Mouse (Mus musculus): ENCODE results near the gene Vamp9.

The Vamp9 gene

DNA sequence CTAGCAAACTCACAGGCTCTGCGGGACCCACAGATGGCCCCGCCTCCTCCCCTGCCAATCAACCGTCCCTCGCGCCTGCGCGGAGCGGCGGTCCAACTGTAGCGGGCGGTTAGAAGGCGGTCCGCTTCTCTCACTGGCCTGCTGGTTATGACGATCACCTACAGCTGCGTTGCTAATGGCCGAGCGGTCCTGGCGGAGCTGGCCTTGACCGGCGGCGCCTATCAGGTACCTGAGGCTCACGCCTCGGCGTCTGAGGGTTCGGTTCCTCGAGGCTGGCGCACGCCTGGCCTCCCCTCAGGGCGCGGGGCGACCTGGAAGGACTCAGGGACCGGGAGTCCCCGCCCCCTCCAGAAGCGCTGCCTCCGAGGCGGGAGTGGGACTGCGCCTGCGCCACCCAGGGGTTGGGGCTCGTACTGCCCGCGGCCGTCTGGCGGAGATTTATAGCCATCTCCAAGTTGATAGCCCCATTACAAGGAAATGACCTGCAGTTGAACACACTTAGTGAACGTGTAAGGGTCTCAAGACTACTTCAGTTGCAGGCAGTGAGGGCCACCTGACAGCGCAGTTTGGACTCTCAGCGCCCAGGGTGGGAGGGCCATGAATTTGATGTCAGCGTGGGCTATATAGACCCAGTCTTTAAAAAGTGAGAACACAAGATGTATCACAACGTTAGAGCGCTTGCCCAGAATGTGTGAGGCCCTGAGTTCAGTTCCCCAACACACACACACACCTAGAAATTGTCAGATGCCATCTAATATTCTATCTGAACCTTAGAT, at the start of gene Vamp9:
Gene Vamp9, plus strand, starts transcription at position 74 of the 776 bp plus-strand sequence.
- in situ Hi-C loops (cut with MseI, MboI), result loop anchor here in 1 of 2 experiments (10.0 kb wide), 1 partner anchor 332 kb away; no protein-coding TSS in a partner anchor

DNA sequence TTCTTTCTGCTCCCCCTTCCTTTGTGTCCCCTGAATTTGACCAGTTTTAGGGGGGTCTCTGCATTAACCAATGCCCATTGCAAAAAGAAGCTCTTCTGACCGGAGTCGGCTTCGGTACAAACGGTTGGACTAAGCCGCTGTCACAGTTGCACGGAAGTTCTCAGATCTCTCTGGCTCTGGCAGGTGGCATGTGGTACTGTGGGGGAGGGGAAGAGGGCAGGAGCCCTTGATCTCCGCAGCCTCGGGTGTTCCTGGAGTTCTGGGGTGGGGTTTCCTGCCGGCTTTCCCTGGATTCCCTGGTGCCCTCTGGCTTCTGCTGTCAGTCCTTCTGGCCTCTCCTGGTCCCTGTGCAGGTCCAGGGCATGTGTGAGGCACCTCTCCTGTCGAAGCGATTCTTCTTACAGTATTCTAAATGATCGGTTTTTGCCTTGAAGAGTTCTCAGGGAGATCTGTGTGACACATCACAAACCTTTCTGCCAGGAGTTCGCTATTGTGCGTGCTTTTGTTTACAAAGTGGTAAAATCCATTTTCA, 48.9 kb upstream of the Vamp9 start:
- in situ Hi-C loops (cut with MseI, MboI), result no loop called here

DNA sequence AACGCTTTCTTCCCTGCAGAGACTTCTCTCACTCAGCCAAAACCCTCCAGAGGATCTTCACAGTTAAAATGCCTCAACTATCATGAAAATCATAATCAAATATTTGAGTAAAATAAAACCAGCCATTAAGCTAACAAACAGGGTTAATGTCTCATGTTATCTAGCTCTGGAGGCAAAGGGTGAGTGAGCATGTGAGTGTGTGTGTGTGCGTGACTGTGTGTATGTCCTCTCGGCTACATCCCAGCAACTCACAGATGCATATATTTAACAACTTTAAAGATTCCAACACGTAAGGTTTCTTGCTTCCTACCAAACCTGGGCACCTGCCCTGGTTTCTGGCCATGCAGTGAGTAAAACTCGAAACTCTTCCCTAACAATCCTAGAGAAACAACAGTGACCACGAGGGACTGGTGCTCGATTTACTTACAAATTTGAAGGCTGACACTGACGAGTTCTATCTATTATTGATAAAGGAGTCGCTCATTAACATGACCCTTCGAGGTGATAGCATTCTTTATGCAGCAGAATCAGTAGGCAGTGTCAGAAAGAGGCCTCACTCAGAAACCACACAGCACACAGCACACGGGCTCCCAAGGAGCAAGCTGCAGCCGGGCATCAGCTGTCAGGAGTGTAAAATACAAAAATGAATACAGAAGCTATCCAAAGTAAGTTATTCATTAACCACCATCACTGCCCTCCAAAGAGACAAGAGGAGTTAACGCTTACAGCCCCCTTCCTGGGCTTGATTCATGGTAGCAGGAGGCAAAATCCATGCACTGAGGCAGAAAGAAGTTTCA, 46.2 kb upstream of the Vamp9 start:
- in situ Hi-C loops (cut with MseI, MboI), result no loop called here

DNA sequence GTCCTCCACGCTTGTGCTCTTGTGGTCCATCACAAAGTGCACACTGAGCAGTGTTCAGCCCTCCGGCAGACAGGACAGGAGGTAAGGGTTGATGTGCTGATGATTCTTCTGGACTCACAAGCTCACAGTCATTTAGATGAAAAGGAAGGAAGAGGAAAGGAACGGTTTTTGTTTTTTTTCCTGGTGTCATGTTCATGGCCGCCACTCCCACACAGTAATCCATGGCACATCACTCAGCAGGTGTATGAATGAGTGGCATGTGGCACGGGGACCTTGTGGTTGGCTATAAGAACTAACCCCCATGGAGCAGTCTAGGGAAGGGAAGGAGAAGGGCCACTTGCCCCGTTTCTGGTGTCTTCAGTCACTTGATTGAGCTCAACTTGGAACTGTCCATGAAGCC, 44.2 kb upstream of the Vamp9 start:
- in situ Hi-C loops (cut with MseI, MboI), result no loop called here

DNA sequence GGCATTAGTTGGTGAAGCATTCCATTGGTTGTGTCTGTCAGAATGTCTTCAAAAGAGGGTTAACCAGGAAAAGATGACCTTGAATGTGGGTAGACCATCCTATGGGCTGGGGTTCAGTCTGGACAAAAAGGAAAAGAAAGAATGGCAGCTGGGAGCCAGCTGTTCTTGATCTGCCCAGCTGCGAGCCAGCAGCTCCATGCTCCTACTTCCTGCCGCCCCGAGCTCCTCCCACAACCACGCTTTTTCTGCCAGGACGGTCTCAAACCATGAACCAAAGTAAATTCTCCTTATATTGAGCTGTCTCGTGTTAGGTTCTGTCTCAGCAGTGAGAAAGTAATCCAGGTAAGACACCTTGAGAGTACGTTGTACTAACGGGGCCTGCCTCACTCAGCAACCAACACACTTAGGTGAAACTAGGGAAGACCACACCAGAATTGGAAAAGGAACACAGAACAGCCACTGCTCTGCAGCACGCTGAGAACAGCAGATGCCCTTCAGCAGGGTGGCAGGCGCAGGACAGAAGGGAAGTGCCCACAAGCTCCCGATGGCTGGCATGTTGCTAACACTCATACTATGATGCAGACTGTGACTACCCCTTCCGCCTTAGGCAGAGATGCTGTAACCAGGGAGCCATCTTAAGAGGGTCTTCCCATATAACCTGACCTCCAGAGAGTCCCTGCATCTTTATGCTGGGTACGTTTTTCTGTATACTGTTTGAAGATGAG, 42.2 kb upstream of the Vamp9 start:
- in situ Hi-C loops (cut with MseI, MboI), result no loop called here

DNA sequence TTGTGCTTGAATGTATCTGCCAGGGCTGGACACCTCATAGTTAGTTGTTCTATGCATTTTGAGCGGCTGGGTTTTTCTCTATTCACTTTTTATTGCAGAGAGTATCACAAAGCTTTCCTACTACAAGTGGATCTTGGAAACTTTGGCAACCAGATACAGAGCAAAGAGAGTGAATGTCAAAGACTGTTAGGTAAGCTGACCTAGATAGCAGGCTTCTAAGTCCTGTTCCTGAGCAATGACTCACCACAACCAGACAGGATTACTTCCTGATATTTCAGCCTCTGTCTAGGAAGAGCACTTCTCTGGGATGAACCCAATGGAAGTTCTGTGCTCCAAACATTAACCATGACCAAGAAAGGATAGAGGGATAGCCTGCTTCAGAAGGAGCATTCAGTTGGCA, 40.3 kb upstream of the Vamp9 start:
- in situ Hi-C loops (cut with MseI, MboI), result no loop called here

DNA sequence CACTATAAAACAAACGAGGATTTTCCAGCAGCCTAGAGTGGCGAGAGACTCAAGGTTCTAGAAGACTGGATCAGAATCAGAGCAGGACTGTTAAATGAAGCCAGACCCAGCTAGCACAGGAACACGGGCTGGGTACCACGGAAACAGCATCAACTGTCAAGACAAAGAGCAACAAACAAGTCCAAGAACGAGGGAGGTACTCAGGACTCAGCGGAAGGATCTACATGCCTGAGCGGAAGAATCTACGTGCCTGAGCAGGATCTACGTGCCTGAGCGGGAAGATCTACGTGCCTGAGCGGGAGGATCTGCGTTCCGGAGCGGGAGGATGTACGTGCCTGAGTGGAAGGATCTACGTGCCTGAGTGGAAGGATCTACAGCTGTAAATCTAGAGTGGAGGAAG, 37.8 kb upstream of the Vamp9 start:
- in situ Hi-C loops (cut with MseI, MboI), result no loop called here

DNA sequence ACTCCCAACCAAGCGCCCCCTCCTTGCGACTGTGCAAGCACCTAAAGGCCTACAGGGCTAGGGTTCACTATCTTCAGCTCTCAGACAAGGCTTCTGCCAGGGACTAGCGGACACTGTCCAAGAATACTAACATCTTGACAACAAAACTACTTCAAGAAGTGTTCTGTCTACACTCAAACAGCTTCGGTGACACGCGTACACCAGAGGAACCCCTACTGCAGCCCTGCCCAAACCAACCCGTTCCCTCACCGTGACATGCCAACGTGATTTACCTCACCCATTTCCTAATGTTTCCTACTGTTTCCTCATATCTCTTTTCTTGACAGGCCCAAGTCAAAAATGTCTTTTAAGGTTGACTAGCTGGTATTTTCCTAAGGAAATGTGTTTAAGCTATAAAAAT, 37.1 kb upstream of the Vamp9 start:
- in situ Hi-C loops (cut with MseI, MboI), result no loop called here

DNA sequence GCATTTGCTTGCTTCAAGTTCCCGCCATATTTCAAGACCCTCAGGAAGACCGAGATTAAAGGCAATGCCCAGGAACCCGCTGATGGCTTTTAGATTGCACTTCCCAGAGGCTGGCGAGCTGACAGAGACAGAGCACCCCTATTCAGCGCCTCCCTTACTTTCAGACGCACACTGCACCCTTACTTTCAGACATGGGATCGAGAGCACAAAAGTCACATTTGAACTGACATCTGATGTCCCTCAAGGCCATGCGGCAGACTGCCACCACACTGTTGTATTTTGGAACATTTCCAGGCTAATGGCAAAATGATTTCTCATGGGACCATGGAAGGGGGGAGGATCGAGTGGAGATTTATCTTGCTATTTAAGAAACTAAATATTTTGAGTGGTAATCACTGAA, 28.5 kb upstream of the Vamp9 start:
- in situ Hi-C loops (cut with MseI, MboI), result loop anchor here in 1 of 2 experiments (25.0 kb wide), 1 partner anchor 665 kb away; no protein-coding TSS in a partner anchor

DNA sequence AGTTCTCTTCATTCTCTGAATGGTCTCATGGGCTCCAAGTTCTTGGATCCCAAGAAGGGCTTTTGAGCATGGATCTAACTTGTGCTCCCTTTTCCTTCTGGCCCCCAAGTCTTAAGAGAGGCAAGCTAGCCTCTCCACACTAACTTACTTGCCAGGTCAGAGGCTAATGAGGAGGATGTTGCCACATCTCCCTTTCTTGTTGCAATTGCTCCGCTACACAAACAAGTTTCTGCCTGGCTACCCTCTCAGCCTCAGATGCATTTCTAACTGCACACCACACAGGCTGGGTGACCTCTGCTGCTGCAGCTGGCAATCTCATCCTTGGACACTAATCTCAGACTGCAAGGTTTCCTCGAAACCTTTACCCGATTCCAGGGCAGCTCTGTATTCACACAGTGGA, 23.6 kb upstream of the Vamp9 start:
- in situ Hi-C loops (cut with MseI, MboI), result loop anchor here in 1 of 2 experiments (25.0 kb wide), 1 partner anchor 670 kb away; no protein-coding TSS in a partner anchor

DNA sequence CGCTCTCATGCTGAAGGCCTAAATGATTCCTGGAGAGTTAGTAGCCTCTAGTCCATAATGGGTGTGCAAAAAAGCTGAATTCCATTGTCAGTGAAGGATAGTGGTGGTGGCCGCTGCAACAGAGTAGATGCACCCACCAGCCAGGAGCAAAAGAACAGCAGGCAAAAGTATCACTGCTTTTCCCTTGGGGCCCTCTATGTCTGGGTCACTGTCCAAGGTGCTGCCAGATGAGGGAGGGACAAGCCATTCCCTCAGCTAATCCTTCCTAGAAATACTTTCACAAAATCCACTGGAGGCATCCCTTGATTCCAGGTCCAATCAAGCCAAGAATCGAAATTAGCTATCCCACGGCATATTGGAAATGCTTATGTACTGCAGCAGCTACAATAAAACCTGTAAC, 22.0 kb upstream of the Vamp9 start:
- in situ Hi-C loops (cut with MseI, MboI), result loop anchor here in 1 of 2 experiments (25.0 kb wide), 1 partner anchor 672 kb away; no protein-coding TSS in a partner anchor

DNA sequence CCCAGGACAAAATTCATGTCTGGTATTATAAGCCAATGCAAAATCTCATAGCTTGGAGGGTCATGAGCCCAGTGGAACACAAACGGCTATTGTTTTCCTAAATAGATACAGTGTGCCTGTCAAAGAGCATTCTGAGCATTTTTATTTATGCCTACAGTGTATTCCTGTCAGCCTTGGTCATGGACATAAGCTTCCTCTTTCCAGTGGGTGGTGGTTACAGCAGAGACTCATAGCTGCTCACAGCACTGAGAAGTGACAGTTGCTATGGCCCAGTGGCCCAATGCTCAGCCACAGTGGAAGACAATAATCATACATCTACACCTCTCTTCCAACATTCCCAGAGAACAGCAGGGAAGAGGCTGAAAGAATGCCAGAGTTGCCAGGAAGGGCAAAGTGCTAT, 18.9 kb upstream of the Vamp9 start:
- in situ Hi-C loops (cut with MseI, MboI), result loop anchor here in 1 of 2 experiments (25.0 kb wide), 1 partner anchor 675 kb away; no protein-coding TSS in a partner anchor

DNA sequence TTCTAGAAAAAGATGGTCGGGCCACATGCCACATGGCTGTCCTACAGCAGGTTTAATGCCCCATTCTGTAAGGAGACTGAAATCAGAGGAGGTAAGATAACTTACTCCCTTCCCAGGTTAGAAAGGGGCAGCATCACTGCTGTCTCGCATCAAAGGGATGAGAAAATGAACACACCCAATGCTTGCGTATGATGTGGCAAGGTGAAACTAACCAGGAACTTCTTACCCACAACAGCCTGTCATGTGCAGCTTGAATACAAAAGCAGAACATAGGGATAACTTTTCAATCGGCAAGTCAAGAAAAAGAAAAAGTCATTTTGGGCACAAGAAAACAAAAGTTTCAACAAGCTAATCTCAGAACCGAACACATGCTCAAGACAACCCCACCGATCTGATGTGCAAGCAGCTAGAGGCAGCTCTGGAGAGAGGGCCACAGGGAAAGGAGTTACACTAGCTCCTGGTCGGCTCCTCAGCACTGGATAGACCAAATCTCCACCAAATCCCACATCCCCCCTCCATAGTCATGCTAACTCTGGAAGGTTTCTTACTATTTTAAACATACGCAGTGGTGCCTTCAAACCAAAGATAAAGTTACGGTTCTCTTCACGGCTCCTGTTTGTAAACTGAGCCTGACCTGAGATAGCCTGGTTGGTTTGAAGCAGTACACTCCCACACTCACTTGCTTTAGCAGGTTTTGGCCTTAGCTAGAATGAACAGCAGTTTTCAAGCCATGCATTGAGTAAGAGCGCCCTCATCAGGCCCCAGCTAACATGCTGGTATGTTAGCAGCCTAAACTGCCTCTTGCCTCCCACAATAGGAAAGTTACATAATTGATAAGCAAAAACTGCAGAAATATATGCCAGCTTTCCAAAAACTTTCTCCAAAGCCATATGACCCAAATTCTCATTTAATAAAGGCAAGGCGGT, 14.3 kb upstream of the Vamp9 start:
- in situ Hi-C loops (cut with MseI, MboI), result loop anchor here (10.0 to 25.0 kb wide), 2 partner anchors 679 to 687 kb away; no protein-coding TSS in a partner anchor

DNA sequence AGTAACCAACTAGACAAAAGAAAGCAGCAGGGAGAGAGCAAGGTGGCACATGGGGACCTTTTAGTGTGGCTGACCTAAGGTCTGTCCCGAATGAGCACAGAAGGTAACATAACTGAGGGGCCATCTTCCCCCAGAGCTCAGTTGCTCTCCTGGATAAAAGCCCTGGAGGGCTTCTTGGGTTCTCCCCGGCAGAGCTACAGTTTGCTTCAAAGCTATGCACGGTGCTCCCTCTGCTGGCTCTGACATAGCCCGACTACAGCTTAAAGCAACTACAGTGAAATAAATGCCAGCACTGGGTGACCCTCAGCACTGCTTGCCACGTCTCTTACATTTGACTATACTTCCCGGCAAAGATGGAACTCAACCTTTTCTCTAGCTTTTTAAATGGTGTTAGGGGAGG, 6.0 kb upstream of the Vamp9 start:
- in situ Hi-C loops (cut with MseI, MboI), result loop anchor here in 1 of 2 experiments (10.0 kb wide), 1 partner anchor 325 kb away; no protein-coding TSS in a partner anchor

DNA sequence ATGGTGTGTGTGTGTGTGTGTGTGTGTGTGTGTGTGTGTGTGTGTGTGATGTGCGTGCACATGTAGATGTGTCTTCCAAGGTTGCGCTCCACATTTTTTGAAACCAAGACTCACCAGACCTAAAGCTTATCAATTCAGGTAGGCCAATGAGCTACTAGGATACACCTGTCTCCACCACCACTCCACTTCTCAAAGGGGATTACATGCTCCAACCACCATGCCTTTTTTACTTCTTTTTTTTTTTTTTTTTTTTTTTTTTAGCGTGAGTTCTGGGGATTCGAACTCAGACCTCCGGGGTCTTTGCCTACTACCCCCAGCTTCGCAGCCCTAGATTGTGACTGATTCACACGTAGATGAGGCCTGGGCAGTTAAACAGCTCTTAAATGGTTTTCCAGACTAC, 323 bp upstream of the Vamp9 start:
- in situ Hi-C loops (cut with MseI, MboI), result loop anchor here in 1 of 2 experiments (10.0 kb wide), 1 partner anchor 331 kb away; no protein-coding TSS in a partner anchor

DNA sequence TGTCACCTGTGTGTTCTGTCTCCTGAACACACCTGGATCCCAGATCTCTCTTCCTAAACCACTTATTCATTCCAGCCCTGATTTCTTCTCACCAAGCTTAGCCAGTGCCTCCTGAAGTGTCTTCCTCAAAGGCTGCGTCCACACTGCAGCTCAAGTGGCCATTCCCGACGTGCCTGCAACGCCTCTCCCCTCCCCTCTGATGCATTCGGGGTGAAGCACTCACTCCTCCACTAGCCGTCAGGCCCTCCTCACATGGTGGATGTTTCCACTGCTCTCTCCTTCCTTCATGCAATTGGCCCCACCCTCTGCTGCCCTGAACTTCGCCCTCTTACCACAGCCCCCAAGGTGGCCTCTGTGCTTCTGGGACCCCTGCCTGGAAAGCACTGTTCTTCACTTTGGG, 9.4 kb downstream of the Vamp9 start:
- in situ Hi-C loops (cut with MseI, MboI), result no loop called here

DNA sequence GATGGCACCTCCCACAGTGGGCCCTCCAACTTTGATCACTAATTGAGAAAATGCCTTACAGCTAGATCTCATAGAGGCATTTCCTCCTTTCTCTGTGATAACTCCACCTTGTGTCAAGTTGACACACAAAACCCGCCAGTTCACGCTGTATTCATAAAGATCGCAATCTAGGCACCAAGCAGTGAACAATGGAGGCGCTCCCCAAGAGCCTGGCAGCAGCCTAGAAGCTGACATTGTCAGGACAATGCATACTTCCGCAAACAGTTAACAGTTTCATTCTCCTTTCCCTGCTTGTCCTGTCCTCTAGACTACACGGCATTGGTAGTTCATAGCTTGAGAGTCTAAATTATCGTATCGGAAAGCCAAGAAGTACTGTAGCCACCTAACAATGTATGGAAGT, 16.0 kb downstream of the Vamp9 start:
- in situ Hi-C loops (cut with MseI, MboI), result loop anchor here in 1 of 2 experiments (10.0 kb wide), 1 partner anchor 93 kb away; no protein-coding TSS in a partner anchor

DNA sequence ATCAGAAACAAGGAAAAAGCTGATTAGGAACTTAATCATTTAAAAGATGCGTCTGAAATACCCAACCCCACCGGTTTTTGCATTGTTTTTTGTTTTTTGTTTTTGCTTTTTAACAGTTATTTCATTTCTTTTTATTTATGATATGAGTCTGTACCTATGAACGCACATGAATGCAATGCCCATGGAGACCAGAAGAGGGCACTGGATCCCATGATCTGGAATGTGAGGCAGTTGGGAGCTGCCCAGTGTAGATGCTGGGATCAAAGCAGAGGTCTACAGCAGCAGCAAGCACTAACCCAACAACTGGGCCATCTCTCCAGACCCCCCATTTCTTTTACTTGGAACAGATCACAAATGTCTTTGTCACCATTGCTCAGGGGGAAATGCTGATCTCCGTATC, 21.9 kb downstream of the Vamp9 start:
- in situ Hi-C loops (cut with MseI, MboI), result loop anchor here in 1 of 2 experiments (10.0 kb wide), 1 partner anchor 87 kb away; no protein-coding TSS in a partner anchor

DNA sequence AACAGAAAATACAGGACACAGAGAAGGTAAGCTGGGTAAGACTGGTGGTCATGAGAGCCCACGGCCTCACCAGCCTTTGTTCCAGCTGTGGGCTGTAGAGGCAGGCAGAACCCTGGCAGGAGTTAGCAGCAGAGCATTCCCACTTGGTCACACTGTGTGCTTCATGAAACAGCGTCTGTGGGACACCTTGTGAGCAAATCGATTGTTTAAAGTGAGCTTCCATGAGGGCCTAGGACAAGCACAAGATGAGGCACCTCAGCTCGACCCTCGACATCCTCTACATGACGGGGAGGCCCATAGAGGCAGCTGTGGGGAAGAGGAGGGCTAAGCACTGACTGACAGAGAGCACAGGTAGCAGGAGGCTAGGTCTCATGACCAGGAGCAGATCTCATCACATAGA, 25.9 kb downstream of the Vamp9 start:
- in situ Hi-C loops (cut with MseI, MboI), result no loop called here

DNA sequence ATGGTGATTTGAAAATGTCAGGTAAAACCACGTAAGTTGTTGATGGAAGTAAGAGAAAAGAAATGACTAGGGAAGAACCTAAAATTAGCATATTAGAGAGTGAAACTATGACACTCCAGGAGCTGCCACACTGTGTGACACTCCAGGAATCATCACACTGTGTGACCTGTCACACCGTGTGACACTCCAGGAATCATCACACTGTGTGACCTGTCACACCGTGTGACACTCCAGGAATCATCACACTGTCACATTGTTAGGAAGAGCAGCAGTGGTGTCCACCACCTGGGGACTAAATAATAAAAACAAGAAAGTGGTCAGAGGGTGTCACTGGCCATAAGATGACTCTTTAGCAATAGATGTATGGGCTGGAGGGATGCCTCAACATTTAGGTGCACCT, 33.4 kb downstream of the Vamp9 start:
- in situ Hi-C loops (cut with MseI, MboI), result no loop called here
